ENCODE assay signal across 24 mouse cellular contexts in the genomic region with DNA sequence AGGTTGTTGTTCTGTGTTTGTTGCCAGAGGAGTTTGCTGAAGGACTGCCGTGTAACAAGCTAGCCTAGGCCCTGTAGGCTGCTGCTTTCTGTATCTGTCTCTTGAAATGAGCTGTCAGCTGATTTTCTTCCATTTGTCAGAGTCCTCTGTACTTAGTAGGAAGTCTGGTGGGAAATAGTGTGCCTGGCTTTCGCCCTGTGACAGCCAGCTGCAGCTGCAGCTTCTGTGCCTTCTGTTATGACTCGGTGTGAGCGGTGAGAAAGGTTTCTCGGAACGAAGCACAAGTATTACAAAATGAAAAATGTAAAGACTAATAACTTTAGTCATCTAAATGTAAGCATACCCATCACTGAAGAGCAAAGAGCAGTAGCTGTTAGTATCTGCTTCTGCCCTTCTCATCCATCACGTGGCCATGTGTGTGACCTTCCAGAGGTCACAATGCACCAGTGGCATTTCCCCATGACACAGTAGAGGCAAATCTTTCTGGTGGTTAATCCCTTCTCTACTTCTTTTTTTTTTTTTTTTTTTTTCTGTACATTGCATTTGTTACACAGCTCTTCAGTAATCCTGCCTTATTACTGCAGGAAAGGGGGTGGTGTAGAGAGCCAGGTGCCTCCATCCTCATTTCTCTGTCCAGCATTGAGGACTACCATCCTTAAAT.
DNase-seq lines count a peak whose midpoint lies in the region; ATAC-seq and TF ChIP-seq lines count a peak whose summit lies in the region.
"Had no signal": no experiment of that assay in that cellular context is flagged by ENCODE, and none has a peak within 500 bp of the region (broad histone marks: within the 10 kb centered on the region; RNA-seq: fewer than 3 reads in every experiment).

No protein-coding gene starts in this region.

- intact Hi-C loops in gastrocnemius, adult 2 months (cut with DNase I) = no loop called here

- no peak for TF ChIP-seq CTCF in gastrocnemius, adult 2 months (IDR thresholded peaks at IDR 0.05)

- no peak for DNase-seq in gastrocnemius, adult 2 months
- DNase-seq in gastrocnemius, adult 18-20 months (ENCODE audit: low spot score) = no peak
- DNase-seq in heart, postnatal 4 days = no peak
- peak; percentile 18 for DNase-seq in testis, postnatal 10 days (ENCODE audit: low spot score)
- DNase-seq in testis, postnatal 14 days (ENCODE audit: low spot score) = no peak
- no peak for DNase-seq in retina, embryonic 14.5 days (ENCODE audit: low spot score)
- DNase-seq in spleen, adult 12 weeks (ENCODE audit: low spot score) = no peak
- DNase-seq: adrenal gland, adult 8-10 months; cerebellum, adult 8-10 months; cerebellum, postnatal 36 days; gastrocnemius, postnatal 10 days; heart, postnatal 36 days; kidney, adult 11 months; right cerebral cortex, postnatal 4 days had no signal

- H3K27ac ChIP-seq in gastrocnemius, adult 2 months = peak overlapping the region; percentile 43
- peak overlapping the region; percentile 25 for H3K27ac ChIP-seq in heart, embryonic 15.5 days
- H3K27ac ChIP-seq: embryonic facial prominence, embryonic 13.5 days; hindbrain, embryonic 13.5 days; limb, embryonic 13.5 days; lung, embryonic 15.5 days; midbrain, embryonic 10.5 days; neural tube, embryonic 12.5 days had no signal

- 53% methylated on average over 7 of the region's 7 CpGs for WGBS in heart, embryonic 15.5 days

- peaks cover 17% of the 10 kb centered on the region for H3K4me1 ChIP-seq in heart, embryonic 15.5 days (replicated peaks)
- H3K4me1 ChIP-seq: embryonic facial prominence, embryonic 13.5 days; limb, embryonic 13.5 days; lung, embryonic 15.5 days; midbrain, embryonic 10.5 days; neural tube, embryonic 12.5 days had no signal

- no peak overlapping the region for H3K9ac ChIP-seq in heart, embryonic 15.5 days
- H3K9ac ChIP-seq: embryonic facial prominence, embryonic 13.5 days; hindbrain, embryonic 13.5 days; limb, embryonic 13.5 days; lung, embryonic 15.5 days; neural tube, embryonic 12.5 days had no signal

- H3K9me3 ChIP-seq in heart, embryonic 15.5 days (replicated peaks) = no peaks in the 10 kb centered on the region
- H3K9me3 ChIP-seq: embryonic facial prominence, embryonic 13.5 days; hindbrain, embryonic 13.5 days; limb, embryonic 13.5 days; lung, embryonic 15.5 days; midbrain, embryonic 10.5 days; neural tube, embryonic 12.5 days had no signal

- no peak overlapping the region for H3K4me2 ChIP-seq in heart, embryonic 15.5 days
- H3K4me2 ChIP-seq: embryonic facial prominence, embryonic 13.5 days; hindbrain, embryonic 13.5 days; limb, embryonic 13.5 days; liver, embryonic 11.5 days; lung, embryonic 15.5 days; neural tube, embryonic 12.5 days had no signal

- H3K36me3 ChIP-seq in heart, embryonic 15.5 days = peaks cover 81% of the 10 kb centered on the region

- no peak for ATAC-seq in heart, embryonic 15.5 days (replicated peaks; ENCODE audit: insufficient number of reproducible peaks, insufficient read depth, low FRiP score, low read depth)
- ATAC-seq: forebrain, embryonic 16.5 days had no signal

- H3K27me3 ChIP-seq in heart, embryonic 15.5 days = no peaks in the 10 kb centered on the region
- H3K27me3 ChIP-seq: embryonic facial prominence, embryonic 13.5 days; hindbrain, embryonic 13.5 days; limb, embryonic 13.5 days; lung, embryonic 15.5 days; neural tube, embryonic 12.5 days had no signal

- H3K4me3 ChIP-seq in gastrocnemius, adult 2 months = no peak overlapping the region
- no peak overlapping the region for H3K4me3 ChIP-seq in heart, embryonic 15.5 days
- H3K4me3 ChIP-seq: embryonic facial prominence, embryonic 13.5 days; hindbrain, embryonic 13.5 days; limb, embryonic 13.5 days; lung, embryonic 15.5 days; midbrain, embryonic 10.5 days; myocyte; neural tube, embryonic 12.5 days had no signal
